Mouse (Mus musculus): Measurements from ENCODE around the gene Cdc42ep4. TPM values are rescaled to one million over a fixed set of nuclear protein-coding genes. Genes with fewer than 3 reads are reported as not detected.
A peak's percentile ranks its signal among the peaks of the same experiment; 100 is the strongest.

Gene Cdc42ep4
- polyA plus RNA-seq, 1 experiment from 2014 or later: 106 TPM

DNA sequence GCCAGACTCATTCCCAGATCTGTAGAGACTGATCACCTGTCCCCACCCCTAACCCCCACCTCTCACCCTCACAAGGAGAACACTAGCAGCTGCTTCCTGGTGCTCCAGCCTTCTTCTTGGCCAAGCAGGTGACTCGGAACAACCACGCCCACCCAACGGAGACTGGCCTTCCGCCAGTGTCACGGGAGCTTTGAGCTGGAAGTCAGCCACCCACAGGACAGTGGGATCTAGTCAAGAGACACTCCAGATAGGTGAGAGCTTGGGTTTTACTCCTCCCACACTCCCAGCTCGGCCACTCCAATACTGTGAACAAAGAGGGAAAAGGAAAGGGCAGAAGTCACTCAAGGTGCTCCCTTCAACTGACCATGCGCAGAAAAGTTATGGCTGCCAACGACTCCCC, 12.5 kb downstream of the Cdc42ep4 start:
- no peak for ATAC-seq (ENCODE audit: low FRiP score)
- H3K36me3 ChIP-seq: peaks cover 34% of the 10 kb centered on the region
- 0 out of 2 replicates have a peak overlapping the region, but pooled peaks have one; percentile 23 for H3K27ac ChIP-seq
- no peaks in the 10 kb centered on the region for H3K27me3 ChIP-seq
- no peak overlapping the region for H3K4me2 ChIP-seq (replicated peaks)
- 88% methylated on average over 8 of the region's 8 CpGs for WGBS
- no peak overlapping the region for H3K9ac ChIP-seq
- no peaks in the 10 kb centered on the region for H3K9me3 ChIP-seq (replicated peaks)
- H3K4me1 ChIP-seq: peaks cover 57% of the 10 kb centered on the region
- no peak overlapping the region for H3K4me3 ChIP-seq

DNA sequence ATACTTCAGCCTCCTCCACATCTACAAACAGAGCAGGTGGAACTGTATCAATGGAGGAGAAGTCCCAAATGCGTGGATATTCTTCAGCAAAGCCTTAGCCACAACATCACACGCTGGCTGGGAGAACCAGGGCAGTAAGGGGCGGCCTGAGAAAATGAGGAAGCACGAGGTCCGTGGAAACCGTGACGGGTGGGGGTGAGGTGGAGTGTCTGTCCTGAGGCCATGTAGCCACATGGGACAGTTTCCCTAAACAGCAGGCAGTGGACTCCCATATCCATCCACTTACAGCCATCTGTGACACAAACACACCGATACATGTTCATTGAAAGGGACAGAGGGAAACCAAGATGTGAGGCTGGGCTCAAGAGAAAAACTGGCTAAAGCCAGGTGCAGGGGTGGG, 13.8 kb downstream of the Cdc42ep4 start:
- WGBS: 76% methylated on average over 8 of the region's 8 CpGs
- no peak overlapping the region for H3K9ac ChIP-seq
- H3K27me3 ChIP-seq: no peaks in the 10 kb centered on the region
- H3K4me1 ChIP-seq: peaks cover 68% of the 10 kb centered on the region
- H3K36me3 ChIP-seq: peaks cover 23% of the 10 kb centered on the region
- no peaks in the 10 kb centered on the region for H3K9me3 ChIP-seq (replicated peaks)
- H3K4me3 ChIP-seq: no peak overlapping the region
- ATAC-seq (ENCODE audit: low FRiP score): no peak
- no peak overlapping the region for H3K4me2 ChIP-seq (replicated peaks)
- no peak overlapping the region for H3K27ac ChIP-seq

DNA sequence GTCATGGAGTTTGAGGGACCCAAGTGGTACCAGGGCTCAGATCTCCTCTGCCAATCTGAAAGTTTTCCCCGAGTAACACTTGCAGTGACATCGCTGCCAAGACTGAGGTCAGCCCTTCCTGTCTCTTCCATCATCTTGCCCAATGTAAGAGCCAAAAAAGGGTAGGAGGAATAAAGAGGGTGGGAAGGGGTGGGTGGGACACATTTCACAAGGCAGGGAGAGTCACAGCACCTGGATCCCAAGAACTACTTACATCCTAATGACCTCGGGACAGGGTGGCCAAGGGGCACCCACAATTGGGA, 14.2 kb downstream of the Cdc42ep4 start:
- H3K27ac ChIP-seq: no peak overlapping the region
- peaks cover 72% of the 10 kb centered on the region for H3K4me1 ChIP-seq
- WGBS: 88% methylated on average over 3 of the region's 3 CpGs
- no peak overlapping the region for H3K9ac ChIP-seq
- H3K4me3 ChIP-seq: no peak overlapping the region
- no peak for ATAC-seq (ENCODE audit: low FRiP score)
- H3K9me3 ChIP-seq (replicated peaks): no peaks in the 10 kb centered on the region
- no peak overlapping the region for H3K4me2 ChIP-seq (replicated peaks)
- H3K27me3 ChIP-seq: no peaks in the 10 kb centered on the region
- H3K36me3 ChIP-seq: peaks cover 19% of the 10 kb centered on the region

DNA sequence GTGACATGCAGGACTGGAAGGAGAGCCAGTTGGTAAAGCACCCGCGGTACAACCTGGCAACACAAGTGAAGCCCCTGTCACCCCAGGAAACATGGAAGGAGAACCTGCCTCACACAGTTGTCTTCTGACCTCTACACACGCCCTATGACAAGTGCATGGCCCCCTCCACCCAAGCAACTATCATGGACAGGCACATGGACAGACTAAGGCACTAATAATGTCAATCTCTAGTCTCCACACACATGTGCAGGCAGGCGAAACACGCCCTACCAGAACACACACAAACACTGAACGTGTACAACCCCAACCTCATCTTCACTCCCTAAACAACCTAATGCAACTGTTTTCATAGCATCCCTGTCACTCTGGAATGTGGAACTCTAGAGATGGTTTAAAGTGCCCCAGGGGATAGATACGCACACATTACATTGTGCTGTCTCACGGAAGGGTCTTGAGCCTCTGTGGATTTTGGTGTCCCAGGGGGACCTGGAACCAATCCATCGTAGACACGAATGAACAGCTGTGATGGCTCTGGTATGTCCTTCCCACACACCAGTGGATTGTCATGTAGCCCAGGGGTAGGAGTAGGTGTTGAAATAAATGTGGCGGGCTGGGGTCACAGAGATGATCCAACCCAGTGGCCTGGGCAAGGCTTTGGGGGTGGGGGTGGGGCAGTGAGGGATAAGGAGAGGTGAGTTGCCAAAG, 14.7 kb downstream of the Cdc42ep4 start:
- H3K4me1 ChIP-seq: peaks cover 75% of the 10 kb centered on the region
- 82% methylated on average over 11 of the region's 11 CpGs for WGBS

DNA sequence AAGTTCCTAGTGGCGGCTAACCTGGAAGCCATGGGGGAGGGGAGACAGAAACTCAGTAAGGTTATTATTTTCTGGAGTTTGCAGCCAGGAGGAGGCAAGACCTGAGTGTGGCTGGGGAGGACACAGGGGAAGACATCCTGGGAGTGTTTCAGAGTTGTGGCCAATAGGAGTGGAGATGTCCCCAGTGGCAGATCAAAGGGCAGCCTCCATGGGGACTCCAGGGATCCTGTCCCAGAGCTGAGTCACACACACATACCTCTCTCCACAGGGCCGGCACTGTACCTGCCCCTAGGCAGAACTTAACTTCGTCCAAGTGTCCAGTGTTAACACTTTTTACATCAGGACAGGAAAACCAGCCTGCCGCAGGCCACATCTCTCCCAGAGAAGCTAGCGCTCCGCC, 16.5 kb downstream of the Cdc42ep4 start:
- Histone ChIP-seq H3K27ac (no peak overlapping the region), H3K36me3 (0 out of 2 replicates have a peak, but pooled peaks cover 7% of the 10 kb centered on the region), H3K27me3 (no peaks in the 10 kb centered on the region), H3K4me1 (peaks cover 76% of the 10 kb centered on the region), H3K9ac (no peak overlapping the region), H3K4me3 (no peak overlapping the region), H3K4me2 (replicated peaks) (no peak overlapping the region), H3K9me3 (replicated peaks) (no peaks in the 10 kb centered on the region)
- ATAC-seq (ENCODE audit: low FRiP score): no peak
- WGBS: 70% methylated on average over 6 of the region's 6 CpGs

More for the DNA sequence above, 14.7 kb downstream of the Cdc42ep4 start:
- peaks cover 16% of the 10 kb centered on the region; the same call in 1 of the 2 replicates for H3K36me3 ChIP-seq
- no peak overlapping the region for H3K4me3 ChIP-seq
- no peak overlapping the region for H3K4me2 ChIP-seq (replicated peaks)
- ATAC-seq (ENCODE audit: low FRiP score): no peak
- H3K9ac ChIP-seq: no peak overlapping the region
- H3K27ac ChIP-seq: no peak overlapping the region
- no peaks in the 10 kb centered on the region for H3K9me3 ChIP-seq (replicated peaks)
- H3K27me3 ChIP-seq: no peaks in the 10 kb centered on the region

DNA sequence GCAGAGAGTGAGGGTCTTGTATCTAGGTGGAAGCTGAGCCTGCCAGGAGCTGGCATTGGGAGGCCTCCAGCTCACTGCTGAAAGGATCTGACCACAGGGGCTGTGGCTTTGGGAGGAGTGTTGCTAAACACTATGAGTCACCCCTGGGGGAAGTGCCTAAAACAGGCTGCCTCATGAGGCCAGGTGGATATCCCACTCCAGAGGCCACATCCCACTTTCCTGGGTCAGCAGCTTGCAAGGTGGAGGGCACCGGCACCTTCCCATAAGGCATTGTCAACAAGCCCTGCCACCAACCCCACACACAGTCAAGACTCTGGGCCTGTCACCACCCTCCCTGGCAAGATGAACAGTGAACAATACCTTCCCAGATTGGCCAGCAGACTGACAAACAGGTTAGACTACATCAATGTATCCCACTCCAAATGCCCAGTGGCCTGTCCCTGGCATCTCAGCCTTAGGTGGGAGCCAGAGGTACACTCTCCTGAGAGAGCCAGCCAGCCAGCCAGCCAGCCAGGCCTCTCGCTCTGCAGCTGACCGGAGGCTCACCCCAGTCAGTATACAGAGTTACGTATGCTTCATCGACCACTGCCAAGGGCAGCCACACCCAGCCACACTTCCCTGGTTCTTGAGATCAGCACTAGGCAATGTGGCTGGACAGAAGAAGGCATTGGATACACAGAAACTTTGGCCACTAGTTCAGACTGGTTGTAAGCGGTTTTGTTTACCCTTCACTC, 17.9 kb downstream of the Cdc42ep4 start:
- Histone ChIP-seq H3K27me3 (no peaks in the 10 kb centered on the region), H3K4me2 (replicated peaks) (no peak overlapping the region), H3K4me3 (no peak overlapping the region), H3K27ac (no peak overlapping the region), H3K9me3 (replicated peaks) (no peaks in the 10 kb centered on the region), H3K36me3 (peaks cover 8% of the 10 kb centered on the region), H3K9ac (no peak overlapping the region), H3K4me1 (peaks cover 76% of the 10 kb centered on the region)
- ATAC-seq (ENCODE audit: low FRiP score): 0 out of 2 replicates have a peak, but pooled peaks have one; percentile 28
- WGBS: 60% methylated on average over 6 of the region's 6 CpGs

DNA sequence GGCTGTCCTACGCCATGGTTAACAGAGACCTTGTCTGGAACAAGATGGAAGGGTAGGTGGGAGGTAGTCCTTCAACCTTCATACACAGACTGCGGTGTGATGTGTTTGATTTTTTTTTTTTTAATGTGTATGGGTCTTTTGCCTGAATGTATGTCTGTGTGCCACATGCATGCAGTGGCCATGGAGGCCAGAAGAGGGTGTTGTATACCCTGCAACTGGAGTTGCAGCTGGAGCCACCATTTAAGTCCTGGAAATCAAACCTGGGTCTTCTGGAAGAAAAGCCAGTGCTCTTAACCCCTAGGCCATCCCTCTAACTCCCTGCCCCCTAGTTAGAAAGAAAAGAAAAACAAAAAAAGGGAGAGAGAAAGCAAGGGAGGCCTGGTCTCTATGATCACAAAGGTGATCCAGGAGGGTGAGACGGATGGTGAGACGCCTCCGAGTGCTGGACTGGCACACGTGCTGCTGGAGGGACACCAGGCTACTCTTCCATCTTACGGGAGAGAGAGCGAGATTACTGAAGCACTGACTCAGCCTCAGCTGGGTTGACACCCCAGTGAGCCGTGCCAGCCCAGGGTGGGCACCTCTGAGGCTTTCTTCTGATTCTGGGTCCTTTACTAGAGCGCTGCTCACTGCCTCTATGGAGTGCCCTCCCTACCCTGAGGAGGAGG, 19.6 kb downstream of the Cdc42ep4 start:
- Histone ChIP-seq H3K36me3 (peaks cover 25% of the 10 kb centered on the region), H3K4me2 (replicated peaks) (no peak overlapping the region), H3K4me3 (no peak overlapping the region), H3K27me3 (no peaks in the 10 kb centered on the region), H3K27ac (no peak overlapping the region), H3K4me1 (peaks cover 69% of the 10 kb centered on the region), H3K9me3 (replicated peaks) (no peaks in the 10 kb centered on the region), H3K9ac (no peak overlapping the region)
- no peak for ATAC-seq (ENCODE audit: low FRiP score)
- 92% methylated on average over 10 of the region's 10 CpGs for WGBS

DNA sequence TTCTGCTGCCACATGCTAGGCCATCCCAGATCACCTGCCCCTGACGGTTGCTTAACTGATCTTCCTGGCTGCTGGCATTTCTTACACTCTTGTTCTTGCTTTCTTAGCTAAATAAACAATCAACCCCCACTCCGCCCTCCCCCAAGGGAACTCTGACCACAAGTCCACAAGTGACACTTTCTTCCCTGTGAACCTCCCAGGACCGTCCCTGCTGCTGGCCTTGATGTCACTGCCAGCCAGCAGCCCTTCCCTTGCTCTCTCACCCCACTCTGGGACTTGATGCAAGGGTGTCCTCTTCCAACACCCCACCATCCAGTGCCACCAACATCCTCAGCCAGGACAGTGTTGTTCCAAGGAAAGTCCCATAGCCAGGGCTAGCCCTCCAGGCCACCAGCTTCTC, 20.8 kb downstream of the Cdc42ep4 start:
- H3K9ac ChIP-seq: no peak overlapping the region
- no peak overlapping the region for H3K4me2 ChIP-seq (replicated peaks)
- peaks cover 36% of the 10 kb centered on the region for H3K36me3 ChIP-seq
- H3K4me3 ChIP-seq: no peak overlapping the region
- 68% methylated on average over 3 of the region's 3 CpGs for WGBS
- no peaks in the 10 kb centered on the region for H3K27me3 ChIP-seq
- ATAC-seq (ENCODE audit: low FRiP score): no peak
- no peak overlapping the region for H3K27ac ChIP-seq
- no peaks in the 10 kb centered on the region for H3K9me3 ChIP-seq (replicated peaks)
- H3K4me1 ChIP-seq: peaks cover 68% of the 10 kb centered on the region

DNA sequence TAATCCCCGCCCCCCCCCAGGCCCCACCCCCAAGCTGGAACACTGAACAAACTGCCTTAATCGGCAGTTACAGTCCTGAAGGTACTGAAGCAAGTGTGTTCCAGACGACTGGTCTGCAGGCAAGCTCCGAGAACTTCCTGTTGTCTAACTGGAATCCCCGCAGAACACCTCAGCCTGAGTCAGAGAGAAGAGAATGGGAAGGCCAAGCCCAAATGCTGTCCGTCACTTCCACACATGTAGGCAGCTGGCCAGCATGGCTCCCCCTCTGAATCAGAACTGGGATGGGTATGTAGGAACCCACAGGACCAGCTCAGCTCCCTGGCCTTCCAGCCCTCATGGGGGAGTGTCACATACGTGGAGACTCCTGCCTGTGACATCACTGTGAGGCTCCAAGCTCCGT, 21.8 kb downstream of the Cdc42ep4 start:
- WGBS: 69% methylated on average over 8 of the region's 8 CpGs
- H3K36me3 ChIP-seq: peaks cover 42% of the 10 kb centered on the region

DNA sequence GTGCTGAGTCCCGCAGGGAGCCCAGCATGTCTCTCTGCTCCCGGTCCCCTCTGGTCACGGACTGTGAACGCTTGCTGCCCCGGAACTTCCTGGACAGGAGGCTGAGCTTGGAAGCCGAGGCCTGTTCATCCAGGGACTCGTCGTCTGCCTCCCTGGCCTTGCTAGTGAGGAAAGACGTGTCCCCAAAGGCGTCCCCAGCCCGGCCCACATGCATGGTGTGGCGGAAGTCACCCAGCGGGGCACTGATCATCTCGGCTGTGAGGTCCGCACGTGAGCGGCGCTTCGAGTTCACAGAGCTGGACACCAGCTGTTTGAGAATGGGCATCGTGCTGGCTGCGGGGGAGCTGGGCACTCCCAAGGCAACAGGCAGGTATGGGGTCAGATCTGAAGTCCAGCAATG, 22.4 kb downstream of the Cdc42ep4 start:
- Histone ChIP-seq H3K9ac (no peak overlapping the region), H3K27me3 (no peaks in the 10 kb centered on the region), H3K9me3 (replicated peaks) (no peaks in the 10 kb centered on the region), H3K27ac (no peak overlapping the region), H3K4me2 (replicated peaks) (no peak overlapping the region), H3K4me1 (peaks cover 60% of the 10 kb centered on the region), H3K36me3 (peaks cover 46% of the 10 kb centered on the region), H3K4me3 (no peak overlapping the region)
- ATAC-seq (ENCODE audit: low FRiP score): no peak
- WGBS: 71% methylated on average over 21 of the region's 21 CpGs

More for the DNA sequence above, 21.8 kb downstream of the Cdc42ep4 start:
- Histone ChIP-seq H3K9ac (no peak overlapping the region), H3K9me3 (replicated peaks) (no peaks in the 10 kb centered on the region), H3K27me3 (no peaks in the 10 kb centered on the region), H3K4me1 (peaks cover 65% of the 10 kb centered on the region), H3K4me2 (replicated peaks) (no peak overlapping the region), H3K27ac (no peak overlapping the region), H3K4me3 (no peak overlapping the region)
- ATAC-seq (ENCODE audit: low FRiP score): no peak

DNA sequence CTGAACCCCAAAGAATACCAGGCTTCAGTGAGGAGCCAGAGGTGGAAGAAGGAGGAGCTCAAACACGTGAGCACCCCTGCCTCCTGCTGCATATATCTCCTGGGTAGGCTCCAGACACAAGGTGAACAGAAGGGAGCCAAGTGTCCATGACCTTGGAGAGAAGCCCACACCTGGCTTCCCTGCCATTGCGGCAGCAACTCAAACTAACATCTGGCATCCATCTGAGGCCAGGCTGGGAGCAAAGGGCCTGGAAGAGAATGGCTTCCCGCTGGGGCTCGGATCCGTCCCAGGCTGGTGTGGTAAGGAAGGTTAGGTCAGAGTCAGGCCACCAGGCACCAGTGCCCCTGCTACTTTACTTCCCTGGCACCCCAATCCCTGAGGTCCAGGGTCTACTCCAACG, 23.7 kb downstream of the Cdc42ep4 start:
- no peak for ATAC-seq (ENCODE audit: low FRiP score)
- Histone ChIP-seq H3K36me3 (peaks cover 46% of the 10 kb centered on the region), H3K4me1 (peaks cover 48% of the 10 kb centered on the region), H3K9ac (no peak overlapping the region), H3K4me2 (replicated peaks) (no peak overlapping the region), H3K4me3 (no peak overlapping the region), H3K9me3 (replicated peaks) (no peaks in the 10 kb centered on the region), H3K27me3 (no peaks in the 10 kb centered on the region), H3K27ac (no peak overlapping the region)
- 63% methylated on average over 6 of the region's 6 CpGs for WGBS

DNA sequence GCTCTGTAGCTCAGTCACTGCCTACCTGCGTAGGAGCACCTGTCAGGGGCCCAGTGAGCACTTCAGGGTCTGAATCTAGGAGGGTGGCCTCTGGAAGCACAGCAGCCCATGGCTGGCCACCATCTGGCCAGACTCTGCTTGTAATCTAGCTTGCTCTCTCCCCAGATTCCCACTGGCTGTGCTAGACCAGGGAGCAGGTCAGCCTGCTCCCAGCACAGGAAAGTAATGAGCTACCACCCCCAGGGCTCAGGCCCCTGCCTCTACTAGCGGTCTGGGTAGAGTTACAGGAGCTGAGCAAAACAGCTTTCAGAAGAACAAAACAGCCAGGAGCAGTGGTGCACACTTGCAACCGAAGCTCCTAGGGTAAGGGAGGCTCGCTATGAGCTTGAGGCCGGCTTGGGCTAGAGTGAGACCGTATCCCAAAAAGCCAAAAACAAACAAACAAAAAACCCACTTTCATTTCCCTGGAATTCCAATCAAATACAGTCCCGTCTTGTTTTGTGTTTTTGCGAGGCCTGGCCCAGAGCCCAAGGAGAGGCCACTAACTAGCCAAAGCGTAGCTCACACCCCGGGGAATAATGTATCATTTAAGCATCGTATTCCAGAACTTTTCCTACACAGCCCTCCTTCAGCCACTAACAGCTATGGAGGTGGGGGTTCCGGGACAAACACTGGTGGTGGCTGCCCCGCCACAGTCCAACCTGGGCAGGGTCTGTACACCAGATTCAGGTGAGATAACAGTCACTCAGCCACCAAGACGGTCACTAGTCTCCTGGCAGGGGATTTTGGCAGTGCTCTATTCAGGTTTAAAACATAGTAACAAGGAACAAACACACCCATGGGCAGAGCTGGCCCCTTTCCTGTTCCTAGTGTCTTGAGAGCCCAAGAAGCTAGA, 24.4 kb downstream of the Cdc42ep4 start:
- Histone ChIP-seq H3K4me3 (no peak overlapping the region), H3K27ac (0 out of 2 replicates have a peak overlapping the region, but pooled peaks have one; percentile 12), H3K36me3 (peaks cover 46% of the 10 kb centered on the region), H3K9me3 (replicated peaks) (no peaks in the 10 kb centered on the region), H3K9ac (no peak overlapping the region), H3K4me1 (peaks cover 46% of the 10 kb centered on the region), H3K4me2 (replicated peaks) (no peak overlapping the region), H3K27me3 (no peaks in the 10 kb centered on the region)
- ATAC-seq (ENCODE audit: low FRiP score): no peak
- 82% methylated on average over 14 of the region's 14 CpGs for WGBS
